Comparison of ENCODE assay signal across 21 mouse cellular contexts in genomic region chr1:184043391-184043790, GRCm38 (mm10). TPM values are rescaled to one million over a fixed set of nuclear protein-coding genes. Genes with fewer than 3 reads are reported as not detected.
"Had no signal": no experiment of that assay in that cellular context is flagged by ENCODE, and none has a peak within 500 bp of the region (broad histone marks: within the 10 kb centered on the region; RNA-seq: fewer than 3 reads in every experiment).

No protein-coding gene starts in this region.

- ATAC-seq: lung, postnatal 0 days; midbrain, embryonic 16.5 days had no signal

- DNase-seq: liver, postnatal 0 days; lung, adult 2 months; lung, postnatal 14 days; lung, postnatal 4 days; midbrain, embryonic 14.5 days; right cerebral cortex, adult 18-20 months; right cerebral cortex, postnatal 25 days; right cerebral cortex, postnatal 4 days; spleen, adult 18-20 months; thymus, adult 18-20 months; thymus, postnatal 14 days; thymus, postnatal 36 days had no signal

- H3K9me3 ChIP-seq: lung, embryonic 15.5 days; midbrain, embryonic 10.5 days; midbrain, embryonic 12.5 days; neural tube, embryonic 13.5 days; neural tube, embryonic 15.5 days had no signal

- H3K27me3 ChIP-seq: lung, embryonic 15.5 days; midbrain, embryonic 12.5 days; neural tube, embryonic 13.5 days; neural tube, embryonic 15.5 days had no signal

- H3K9ac ChIP-seq: liver, postnatal 0 days; lung, embryonic 15.5 days; midbrain, embryonic 12.5 days; neural tube, embryonic 13.5 days; neural tube, embryonic 15.5 days had no signal

- H3K27ac ChIP-seq: lung, embryonic 15.5 days; midbrain, embryonic 10.5 days; midbrain, embryonic 12.5 days; neural tube, embryonic 13.5 days; neural tube, embryonic 15.5 days had no signal

- H3K36me3 ChIP-seq: lung, embryonic 15.5 days; neural tube, embryonic 13.5 days; neural tube, embryonic 15.5 days had no signal

- H3K4me2 ChIP-seq: lung, embryonic 15.5 days; midbrain, embryonic 12.5 days; neural tube, embryonic 13.5 days; neural tube, embryonic 15.5 days had no signal

- H3K4me3 ChIP-seq: lung, embryonic 15.5 days; midbrain, embryonic 10.5 days; midbrain, embryonic 12.5 days; myocyte; neural tube, embryonic 13.5 days; neural tube, embryonic 15.5 days had no signal

RNA-seq across cellular contexts. Expression of gene 1700056E22Rik, which starts 9.3 kb away (rescaled TPM):
- total RNA-seq: megakaryocyte-erythroid progenitor cell, adult 5-6 weeks had no signal
